Mouse (Mus musculus) kidney, embryonic 15.5 days (tissue): ENCODE results near the gene Mpzl1. TPM values are rescaled to one million over a fixed set of nuclear protein-coding genes. Genes with fewer than 3 reads are reported as not detected.

Experiments used
- polyA plus RNA-seq: library from polyadenylated mRNA; unstranded; fragments of >200 nt; fragmentation: Nextera tagmentation; extraction: Ambion mirVana; gene quantifications from 2 replicates; pipeline ENCODE4 v1.2.1, GENCODE M21; 2015

Mpzl1 gene
- polyA plus RNA-seq, 1 experiment from 2014 or later: 207 TPM

Other genes with a start within 250 kb of the Mpzl1 start
- 15.6 and 18.1 TPM in 2 replicates for gene Dcaf6, start 174.1 kb downstream of the Mpzl1 start, polyA plus RNA-seq
- 258 and 309 TPM in 2 replicates for gene Mpc2, start 173.9 kb downstream of the Mpzl1 start, polyA plus RNA-seq
- gene Adcy10, start 149.4 kb downstream of the Mpzl1 start, polyA plus RNA-seq: 0.23 and 0.31 TPM in 2 replicates
- 56.2 and 57.8 TPM in 2 replicates for gene Rcsd1, start 75.2 kb upstream of the Mpzl1 start, polyA plus RNA-seq
- gene Creg1, start 129.2 kb upstream of the Mpzl1 start, polyA plus RNA-seq: 54.4 and 58.4 TPM in 2 replicates
- gene Cd247, start 154.1 kb upstream of the Mpzl1 start, polyA plus RNA-seq: 0.66 and 0.69 TPM in 2 replicates